Mouse (Mus musculus): ENCODE data around the gene Vldlr. TPM values are rescaled to one million over a fixed set of nuclear protein-coding genes. Genes with fewer than 3 reads are reported as not detected.

Gene Vldlr
- total and polyA plus RNA-seq, 3 experiments, result 0.16 TPM; not detected in 2

- TF ChIP-seq CTCF (IDR thresholded peaks at IDR 0.05; ENCODE audit: low read depth, low read length) (no peak), TAL1 (conservative IDR thresholded peaks at IDR 0.05; ENCODE audit: low read depth, low read length) (no peak), POLR2AphosphoS5 (IDR thresholded peaks at IDR 0.05; ENCODE audit: insufficient replicate concordance, low read depth, low read length) (no peak), GATA2 (IDR thresholded peaks at IDR 0.05; ENCODE audit: borderline replicate concordance, low read depth, low read length) (no peak)
- Histone ChIP-seq H3K4me1 (ENCODE audit: insufficient read depth, low read depth, low read length) (no peaks in the 10 kb centered on the region), H3K9me3 (replicated peaks) (no peaks in the 10 kb centered on the region), H3K36me3 (replicated peaks) (no peaks in the 10 kb centered on the region), H3K27me3 (ENCODE audit: insufficient read depth, low read length) (no peaks in the 10 kb centered on the region), H3K4me3 (ENCODE audit: low read depth, low read length) (no peak overlapping the region)
- no peak for DNase-seq (ENCODE audit: low spot score)
- no peak for ATAC-seq (ENCODE audit: extremely low read depth, insufficient number of reproducible peaks, low FRiP score, poor library complexity, severe bottlenecking)
Observed at GRCm38 (mm10) chr19:27255678-27256077, 39.4 kb downstream of the Vldlr start.

GRCm38 (mm10) chr19:27260102-27260501, 43.8 kb downstream of the Vldlr start:
- no peak for TF ChIP-seq GATA2 (IDR thresholded peaks at IDR 0.05; ENCODE audit: borderline replicate concordance, low read depth, low read length)
- TF ChIP-seq POLR2AphosphoS5 (IDR thresholded peaks at IDR 0.05; ENCODE audit: insufficient replicate concordance, low read depth, low read length), result no peak
- TF ChIP-seq TAL1 (conservative IDR thresholded peaks at IDR 0.05; ENCODE audit: low read depth, low read length), result no peak
- TF ChIP-seq CTCF (IDR thresholded peaks at IDR 0.05; ENCODE audit: low read depth, low read length), result no peak
- TF ChIP-seq GATA1 (IDR thresholded peaks at IDR 0.05; ENCODE audit: borderline replicate concordance, low read length), result no peak
- no peak for ATAC-seq (ENCODE audit: extremely low read depth, insufficient number of reproducible peaks, low FRiP score, poor library complexity, severe bottlenecking)

GRCm38 (mm10) chr19:27260621-27261278, 44.5 kb downstream of the Vldlr start:
- no peak for ATAC-seq (ENCODE audit: extremely low read depth, insufficient number of reproducible peaks, low FRiP score, poor library complexity, severe bottlenecking)
- Histone ChIP-seq H3K4me1 (ENCODE audit: insufficient read depth, low read depth, low read length) (no peaks in the 10 kb centered on the region), H3K4me3 (ENCODE audit: low read depth, low read length) (no peak overlapping the region), H3K27me3 (ENCODE audit: insufficient read depth, low read length) (no peaks in the 10 kb centered on the region), H3K36me3 (replicated peaks) (no peaks in the 10 kb centered on the region), H3K9me3 (replicated peaks) (no peaks in the 10 kb centered on the region)
- no peak for TF ChIP-seq GATA2 (IDR thresholded peaks at IDR 0.05; ENCODE audit: borderline replicate concordance, low read depth, low read length)
- no peak for TF ChIP-seq CTCF (IDR thresholded peaks at IDR 0.05; ENCODE audit: low read depth, low read length)
- no peak for TF ChIP-seq GATA1 (IDR thresholded peaks at IDR 0.05; ENCODE audit: borderline replicate concordance, low read length)
- no peak for TF ChIP-seq TAL1 (conservative IDR thresholded peaks at IDR 0.05; ENCODE audit: low read depth, low read length)
- no peak for TF ChIP-seq POLR2AphosphoS5 (IDR thresholded peaks at IDR 0.05; ENCODE audit: insufficient replicate concordance, low read depth, low read length)
- DNase-seq (ENCODE audit: low spot score), result no peak

More at GRCm38 (mm10) chr19:27260102-27260501, 43.8 kb downstream of the Vldlr start:
- H3K27me3 ChIP-seq (ENCODE audit: insufficient read depth, low read length), result no peaks in the 10 kb centered on the region
- no peak overlapping the region for H3K4me3 ChIP-seq (ENCODE audit: low read depth, low read length)
- no peaks in the 10 kb centered on the region for H3K4me1 ChIP-seq (ENCODE audit: insufficient read depth, low read depth, low read length)
- no peaks in the 10 kb centered on the region for H3K9me3 ChIP-seq (replicated peaks)
- no peak for DNase-seq (ENCODE audit: low spot score)
- no peaks in the 10 kb centered on the region for H3K36me3 ChIP-seq (replicated peaks)

- Histone ChIP-seq H3K4me3 (ENCODE audit: low read depth, low read length) (no peak overlapping the region), H3K27me3 (ENCODE audit: insufficient read depth, low read length) (no peaks in the 10 kb centered on the region), H3K9me3 (replicated peaks) (no peaks in the 10 kb centered on the region), H3K36me3 (replicated peaks) (no peaks in the 10 kb centered on the region), H3K4me1 (ENCODE audit: insufficient read depth, low read depth, low read length) (no peaks in the 10 kb centered on the region)
- DNase-seq (ENCODE audit: low spot score) (no peak), ATAC-seq (ENCODE audit: extremely low read depth, insufficient number of reproducible peaks, low FRiP score, poor library complexity, severe bottlenecking) (no peak)
- TF ChIP-seq GATA2 (IDR thresholded peaks at IDR 0.05; ENCODE audit: borderline replicate concordance, low read depth, low read length) (no peak), TAL1 (conservative IDR thresholded peaks at IDR 0.05; ENCODE audit: low read depth, low read length) (no peak), GATA1 (IDR thresholded peaks at IDR 0.05; ENCODE audit: borderline replicate concordance, low read length) (no peak), POLR2AphosphoS5 (IDR thresholded peaks at IDR 0.05; ENCODE audit: insufficient replicate concordance, low read depth, low read length) (no peak), CTCF (IDR thresholded peaks at IDR 0.05; ENCODE audit: low read depth, low read length) (no peak)
Observed at GRCm38 (mm10) chr19:27262141-27262540, 45.9 kb downstream of the Vldlr start.

GRCm38 (mm10) chr19:27273385-27273784, 57.1 kb downstream of the Vldlr start:
- H3K9me3 ChIP-seq (replicated peaks), result no peaks in the 10 kb centered on the region
- H3K36me3 ChIP-seq (replicated peaks), result no peaks in the 10 kb centered on the region
- TF ChIP-seq CTCF (IDR thresholded peaks at IDR 0.05; ENCODE audit: low read depth, low read length) (no peak), POLR2AphosphoS5 (IDR thresholded peaks at IDR 0.05; ENCODE audit: insufficient replicate concordance, low read depth, low read length) (no peak), GATA2 (IDR thresholded peaks at IDR 0.05; ENCODE audit: borderline replicate concordance, low read depth, low read length) (no peak), TAL1 (conservative IDR thresholded peaks at IDR 0.05; ENCODE audit: low read depth, low read length) (no peak), GATA1 (IDR thresholded peaks at IDR 0.05; ENCODE audit: borderline replicate concordance, low read length) (no peak)
- DNase-seq (ENCODE audit: low spot score), result no peak
- H3K4me3 ChIP-seq (ENCODE audit: low read depth, low read length), result no peak overlapping the region
- no peaks in the 10 kb centered on the region for H3K27me3 ChIP-seq (ENCODE audit: insufficient read depth, low read length)
- ATAC-seq (ENCODE audit: extremely low read depth, insufficient number of reproducible peaks, low FRiP score, poor library complexity, severe bottlenecking), result no peak
- H3K4me1 ChIP-seq (ENCODE audit: insufficient read depth, low read depth, low read length), result no peaks in the 10 kb centered on the region

- no peaks in the 10 kb centered on the region for H3K4me1 ChIP-seq (ENCODE audit: insufficient read depth, low read depth, low read length)
- no peak for TF ChIP-seq CTCF (IDR thresholded peaks at IDR 0.05; ENCODE audit: low read depth, low read length)
- TF ChIP-seq POLR2AphosphoS5 (IDR thresholded peaks at IDR 0.05; ENCODE audit: insufficient replicate concordance, low read depth, low read length), result no peak
- no peak for TF ChIP-seq GATA2 (IDR thresholded peaks at IDR 0.05; ENCODE audit: borderline replicate concordance, low read depth, low read length)
- no peak for TF ChIP-seq GATA1 (IDR thresholded peaks at IDR 0.05; ENCODE audit: borderline replicate concordance, low read length)
- TF ChIP-seq TAL1 (conservative IDR thresholded peaks at IDR 0.05; ENCODE audit: low read depth, low read length), result no peak
- H3K9me3 ChIP-seq (replicated peaks), result no peaks in the 10 kb centered on the region
- H3K36me3 ChIP-seq (replicated peaks), result no peaks in the 10 kb centered on the region
- ATAC-seq (ENCODE audit: extremely low read depth, insufficient number of reproducible peaks, low FRiP score, poor library complexity, severe bottlenecking), result no peak
- no peaks in the 10 kb centered on the region for H3K27me3 ChIP-seq (ENCODE audit: insufficient read depth, low read length)
- DNase-seq (ENCODE audit: low spot score), result no peak
- H3K4me3 ChIP-seq (ENCODE audit: low read depth, low read length), result no peak overlapping the region
Observed at GRCm38 (mm10) chr19:27274382-27274781, 58.1 kb downstream of the Vldlr start.

All from G1E (cell line).